Mouse (Mus musculus): ENCODE data around the gene Rbm4b. TPM values are rescaled to one million over a fixed set of nuclear protein-coding genes. Genes with fewer than 3 reads are reported as not detected.

Gene Rbm4b
- total RNA-seq (2023), result 10 to 100 TPM; 27.3 to 27.7 TPM

DNA sequence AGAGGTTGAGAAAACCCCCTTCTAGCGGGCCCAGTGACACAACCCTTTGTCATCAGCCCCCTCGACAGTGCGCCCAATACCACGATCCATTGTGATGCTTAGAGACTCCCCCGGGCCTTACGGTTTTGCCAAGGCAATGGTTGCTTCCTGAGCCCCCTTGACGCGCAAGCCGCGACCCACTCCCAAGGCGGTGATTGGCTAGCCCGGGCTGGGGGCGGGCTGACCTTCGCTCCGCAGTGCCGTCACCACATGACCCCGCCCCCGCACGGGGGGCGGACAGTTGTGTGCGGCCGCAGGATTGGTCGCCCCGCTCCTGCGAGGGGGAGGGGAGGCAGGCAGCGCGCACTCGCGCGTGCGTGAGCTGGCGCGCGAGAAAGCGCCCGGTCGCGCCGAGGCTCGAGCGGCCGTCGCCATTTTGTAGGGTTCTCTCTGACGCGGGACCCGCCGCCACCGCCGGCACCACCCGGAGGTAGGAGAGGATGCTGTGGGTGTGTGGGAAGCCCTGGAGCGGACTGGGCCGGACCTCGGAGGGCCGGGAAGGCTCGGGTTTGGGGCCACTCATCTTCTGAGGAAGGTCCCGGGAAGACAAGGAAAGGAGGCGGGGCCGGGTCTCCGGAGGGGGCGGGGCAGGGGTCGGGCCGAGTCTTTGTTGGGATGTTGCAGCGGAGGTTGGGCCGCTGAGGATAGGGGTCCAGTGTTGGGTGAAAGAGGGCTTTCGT lies at the start of gene Rbm4b:
Gene Rbm4b (plus strand): TSS at position 305 of the 719 bp plus-strand sequence.

DNA sequence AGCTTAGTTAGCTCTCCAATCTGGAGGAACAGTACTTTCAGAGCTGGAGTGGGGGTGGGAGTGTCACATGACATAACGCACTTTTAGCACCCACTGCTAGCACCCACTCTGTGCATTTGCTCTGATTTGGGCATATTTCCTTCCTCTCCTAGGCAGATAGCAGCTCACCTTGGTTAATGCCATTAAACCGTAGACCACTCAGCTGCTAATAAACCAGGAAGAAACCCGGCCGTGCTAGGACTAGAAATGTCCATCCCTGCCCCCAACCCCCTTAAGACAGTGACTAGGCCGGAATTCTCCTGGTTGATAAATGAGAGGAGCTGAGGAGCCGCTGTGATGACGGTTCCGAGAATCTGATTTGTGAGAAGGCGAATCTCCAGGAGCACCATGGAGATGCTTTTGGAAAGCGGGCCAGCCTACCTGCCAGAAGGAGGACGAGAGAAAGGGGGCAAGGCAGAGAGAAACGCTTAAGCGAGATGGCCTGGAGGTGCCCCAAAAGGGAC lies 45.1 kb upstream of the Rbm4b start, which contains the start of gene Sptbn2:
Gene Sptbn2 (plus strand): TSS at position 70 of the 503 bp plus-strand sequence.

DNA sequence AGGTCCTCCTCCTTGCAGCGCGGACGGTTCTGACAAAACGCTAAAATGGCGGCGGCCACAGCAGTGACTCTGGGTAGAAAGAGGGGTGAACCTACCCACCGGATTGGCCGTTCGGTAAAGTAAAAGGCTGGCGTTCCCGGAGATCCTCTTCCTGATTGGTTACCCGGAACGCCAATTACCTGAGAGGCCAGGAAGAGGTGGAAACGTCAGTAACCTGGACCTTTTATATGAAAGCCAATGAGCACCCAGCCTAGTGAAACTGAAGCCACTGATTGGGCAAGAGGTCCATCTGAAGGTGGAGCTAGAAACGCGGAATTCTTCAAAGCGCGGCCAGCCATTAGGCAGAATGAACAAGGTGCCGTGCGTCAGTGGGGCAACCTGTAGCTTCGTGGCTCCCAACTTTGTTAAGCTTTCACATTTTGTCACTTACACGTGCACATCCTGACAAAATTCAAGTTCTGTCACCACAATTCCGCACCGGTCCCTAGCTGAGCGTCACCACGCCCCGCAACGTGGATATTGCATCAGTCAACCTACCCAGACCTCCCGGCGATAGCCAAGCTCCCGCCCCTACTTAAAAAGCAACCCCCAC lies 37.6 kb downstream of the Rbm4b start, which contains the start of gene Rbm4:
Gene Rbm4 (minus strand): TSS at position 71 of the 592 bp plus-strand sequence.

DNA sequence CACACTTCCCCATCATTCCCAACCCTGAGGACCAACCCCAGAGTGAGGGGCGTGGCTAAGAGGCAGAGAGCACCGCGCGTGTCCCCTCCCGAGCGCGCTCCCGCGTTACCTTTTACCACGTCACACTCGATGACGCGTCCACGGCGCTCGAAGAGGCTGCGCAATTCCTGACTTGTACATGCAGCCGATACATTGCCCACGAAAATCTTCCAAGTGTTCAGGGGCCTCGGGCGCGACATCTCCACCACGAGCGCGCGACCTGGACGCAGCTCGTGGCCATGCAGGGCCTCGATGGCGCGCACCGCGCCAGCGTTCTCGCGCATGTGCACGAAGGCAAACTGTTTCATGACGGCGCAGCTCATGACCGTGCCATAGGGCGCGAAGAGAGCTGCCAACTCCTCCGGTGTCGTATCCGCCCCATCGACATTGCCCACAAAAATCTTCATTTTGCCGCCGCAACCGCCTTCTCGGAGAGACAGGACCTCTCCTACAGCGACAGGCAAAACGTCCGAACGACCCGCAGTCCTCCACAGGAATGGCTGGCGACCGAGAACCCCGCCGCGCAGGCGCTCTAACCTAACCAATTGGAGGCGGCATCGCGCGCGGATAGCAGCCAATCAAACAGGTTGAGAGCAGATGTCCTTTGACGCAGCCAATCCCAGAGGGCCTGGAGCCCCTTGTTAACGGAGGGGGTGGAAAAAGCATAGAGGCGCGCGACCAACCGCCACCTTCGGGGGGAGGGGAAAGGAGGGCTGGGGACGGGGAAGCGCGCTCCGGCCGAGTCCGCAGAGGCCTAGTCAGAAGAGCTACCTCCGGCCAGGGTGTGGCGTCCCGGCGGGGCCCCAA lies 55.0 kb downstream of the Rbm4b start, which contains the start of the genes Gm21992 and Rbm14:
Gene Gm21992 (minus strand): TSS at position 550 of the 846 bp plus-strand sequence.
Gene Rbm14 (minus strand): TSS at position 572 of the 846 bp plus-strand sequence.

Other genes starting within 250 kb of the Rbm4b start
- 1 to 10 TPM; 2.3 to 5.5 TPM for gene Pcx, start 246.0 kb upstream of the Rbm4b start, total RNA-seq (2023)
- gene Lrfn4, start 140.8 kb upstream of the Rbm4b start, total RNA-seq (2023), result under 1 TPM; 0.17 to 0.30 TPM
- gene Rce1, start 130.9 kb upstream of the Rbm4b start, total RNA-seq (2023), result 10 to 100 TPM; 53.8 to 58.0 TPM
- not detected for gene Gm960, start 57.8 kb upstream of the Rbm4b start, total RNA-seq (2023)
- gene Sptbn2, start 45.3 kb upstream of the Rbm4b start, total RNA-seq (2023), result not detected
- gene Rbm4, start 37.4 kb downstream of the Rbm4b start, total RNA-seq (2023), result 10 to 100 TPM; 69.7 to 74.8 TPM
- gene Gm21992, start 55.1 kb downstream of the Rbm4b start, total RNA-seq (2023), result 10 to 100 TPM; 36.7 to 45.2 TPM
- 10 to 100 TPM; 63.8 to 98.1 TPM for gene Rbm14, start 55.1 kb downstream of the Rbm4b start, total RNA-seq (2023)
- gene Ccs, start 82.8 kb downstream of the Rbm4b start, total RNA-seq (2023), result 10 to 100 TPM; 23.0 to 24.4 TPM
- gene Ccdc87, start 82.9 kb downstream of the Rbm4b start, total RNA-seq (2023), result not detected
- gene Ctsf, start 98.6 kb downstream of the Rbm4b start, total RNA-seq (2023), result under 1 TPM in 1 of 2 experiments, not detected in 1; 0.87 TPM
- gene Actn3, start 121.4 kb downstream of the Rbm4b start, total RNA-seq (2023), result not detected
- gene Zdhhc24, start 122.2 kb downstream of the Rbm4b start, total RNA-seq (2023), result 1 to 10 TPM; 7.9 to 9.3 TPM
- 1 to 10 TPM; 4.1 to 4.3 TPM for gene Bbs1, start 150.1 kb downstream of the Rbm4b start, total RNA-seq (2023)
- 10 to 100 TPM; 78.9 to 86.2 TPM for gene Dpp3, start 171.8 kb downstream of the Rbm4b start, total RNA-seq (2023)
- 1 to 10 TPM; 1.7 to 4.2 TPM for gene Peli3, start 186.6 kb downstream of the Rbm4b start, total RNA-seq (2023)
- gene Mrpl11, start 205.7 kb downstream of the Rbm4b start, total RNA-seq (2023), result 10 to 100 TPM; 22.0 to 39.4 TPM
- not detected for gene Npas4, start 233.8 kb downstream of the Rbm4b start, total RNA-seq (2023)